Mouse (Mus musculus) embryonic facial prominence, embryonic 14.5 days (tissue): ENCODE data around the gene Crb1. TPM values are rescaled to one million over a fixed set of nuclear protein-coding genes. Genes with fewer than 3 reads are reported as not detected.

Experiments
- polyA plus RNA-seq: library from polyadenylated mRNA; unstranded; fragments of >200 nt; fragmentation: Nextera tagmentation; extraction: Ambion mirVana; gene quantifications from 2 replicates; pipeline ENCODE4 v1.2.1, GENCODE M21; 2014

Gene Crb1
- polyA plus RNA-seq, 1 experiment from 2014 or later: 0.10 TPM

Other genes starting within 250 kb of the Crb1 start
- gene Zbtb41, start 45.2 kb upstream of the Crb1 start, polyA plus RNA-seq: 13.3 and 13.7 TPM in 2 replicates
- gene Aspm, start 77.7 kb upstream of the Crb1 start, polyA plus RNA-seq: 14.8 and 16.3 TPM in 2 replicates
- not detected in 2 replicates for gene F13b, start 124.6 kb upstream of the Crb1 start, polyA plus RNA-seq
- not detected in 2 replicates for gene Cfhr1, start 183.2 kb upstream of the Crb1 start, polyA plus RNA-seq